Mouse (Mus musculus): ENCODE measurements around the gene Rpl10l. TPM values are rescaled to one million over a fixed set of nuclear protein-coding genes. Genes with fewer than 3 reads are reported as not detected.

The Rpl10l gene
- not detected in 2 replicates for polyA plus RNA-seq (2014; fragmentation: Nextera tagmentation; extraction: Ambion mirVana)

GRCm38 (mm10) chr12:66283991-66284622 is at the start of gene Rpl10l:
Gene Rpl10l (minus strand): TSS chr12:66284401.
- no peak within 1 kb of the TSS for H3K4me3 ChIP-seq (replicated peaks; ENCODE audit: low read length)
- no peaks in the 10 kb centered on the region for H3K27me3 ChIP-seq (ENCODE audit: control insufficient read depth, insufficient read depth, low read length)
- no peaks in the 10 kb centered on the region for H3K4me1 ChIP-seq (replicated peaks; ENCODE audit: control insufficient read depth, insufficient read depth, low read length)
- no peak for DNase-seq (ENCODE audit: low spot score)
- no peak within 1 kb of the TSS for H3K4me2 ChIP-seq (replicated peaks)
- WGBS: 96% methylated on average over 44 of the region's 44 CpGs
- peaks cover 13% of the 10 kb centered on the region for H3K9me3 ChIP-seq (ENCODE audit: control insufficient read depth, low read length)
- no peak for ATAC-seq (ENCODE audit: low FRiP score)
- H3K36me3 ChIP-seq (replicated peaks; ENCODE audit: control insufficient read depth, insufficient read depth): no peaks in the 10 kb centered on the region
- H3K9ac ChIP-seq: no peak within 1 kb of the TSS
- H3K27ac ChIP-seq: no peak within 1 kb of the TSS

DNA sequence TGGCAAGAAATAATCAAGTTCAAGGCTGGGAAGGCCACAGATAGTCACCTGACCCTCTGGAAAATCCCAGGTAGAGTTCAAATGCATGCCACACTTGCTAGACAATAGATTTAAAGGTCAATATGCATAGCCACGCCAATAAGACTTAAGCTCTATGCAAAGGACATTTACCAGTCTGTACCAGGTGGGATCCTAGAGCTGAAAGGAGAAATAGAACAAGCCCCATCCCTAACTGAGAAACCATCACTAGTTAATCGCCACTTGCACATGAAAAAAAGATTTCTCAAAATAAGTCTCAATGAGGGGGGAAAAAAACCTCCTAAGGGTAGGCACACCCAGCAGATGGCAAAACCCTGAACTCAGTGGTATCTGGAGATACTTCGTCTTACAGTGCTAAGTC is 8.3 kb downstream of the Rpl10l start:
- Histone ChIP-seq H3K4me3 (replicated peaks; ENCODE audit: low read length) (no peak overlapping the region), H3K27ac (no peak overlapping the region), H3K36me3 (replicated peaks; ENCODE audit: control insufficient read depth, insufficient read depth) (no peaks in the 10 kb centered on the region), H3K4me1 (replicated peaks; ENCODE audit: control insufficient read depth, insufficient read depth, low read length) (no peaks in the 10 kb centered on the region), H3K27me3 (ENCODE audit: control insufficient read depth, insufficient read depth, low read length) (no peaks in the 10 kb centered on the region), H3K4me2 (replicated peaks) (no peak overlapping the region), H3K9me3 (ENCODE audit: control insufficient read depth, low read length) (no peaks in the 10 kb centered on the region), H3K9ac (no peak overlapping the region)
- WGBS: 84% methylated on average over 3 of the region's 3 CpGs
- no peak for DNase-seq (ENCODE audit: low spot score)
- no peak for ATAC-seq (ENCODE audit: low FRiP score)

- peak; percentile 75 for ATAC-seq (ENCODE audit: low FRiP score)
- Histone ChIP-seq H3K9ac (no peak overlapping the region), H3K4me1 (replicated peaks; ENCODE audit: control insufficient read depth, insufficient read depth, low read length) (no peaks in the 10 kb centered on the region), H3K9me3 (ENCODE audit: control insufficient read depth, low read length) (no peaks in the 10 kb centered on the region), H3K4me3 (replicated peaks; ENCODE audit: low read length) (no peak overlapping the region), H3K27me3 (ENCODE audit: control insufficient read depth, insufficient read depth, low read length) (no peaks in the 10 kb centered on the region), H3K36me3 (replicated peaks; ENCODE audit: control insufficient read depth, insufficient read depth) (no peaks in the 10 kb centered on the region), H3K27ac (no peak overlapping the region), H3K4me2 (replicated peaks) (no peak overlapping the region)
- DNase-seq (ENCODE audit: low spot score): peak; percentile 47
- 64% methylated on average over 6 of the region's 6 CpGs for WGBS
Observed at GRCm38 (mm10) chr12:66245461-66246099, 38.6 kb downstream of the Rpl10l start.

GRCm38 (mm10) chr12:66234158-66234557 is 50.0 kb downstream of the Rpl10l start:
- Histone ChIP-seq H3K4me2 (replicated peaks) (no peak overlapping the region), H3K27me3 (ENCODE audit: control insufficient read depth, insufficient read depth, low read length) (no peaks in the 10 kb centered on the region), H3K9me3 (ENCODE audit: control insufficient read depth, low read length) (no peaks in the 10 kb centered on the region), H3K27ac (no peak overlapping the region), H3K9ac (no peak overlapping the region), H3K4me1 (replicated peaks; ENCODE audit: control insufficient read depth, insufficient read depth, low read length) (no peaks in the 10 kb centered on the region), H3K36me3 (replicated peaks; ENCODE audit: control insufficient read depth, insufficient read depth) (no peaks in the 10 kb centered on the region), H3K4me3 (replicated peaks; ENCODE audit: low read length) (no peak overlapping the region)
- 85% methylated on average over 3 of the region's 3 CpGs for WGBS
- no peak for DNase-seq (ENCODE audit: low spot score)
- ATAC-seq (ENCODE audit: low FRiP score): no peak

Measured in hindbrain, embryonic 14.5 days (tissue).